In the genomic region with DNA sequence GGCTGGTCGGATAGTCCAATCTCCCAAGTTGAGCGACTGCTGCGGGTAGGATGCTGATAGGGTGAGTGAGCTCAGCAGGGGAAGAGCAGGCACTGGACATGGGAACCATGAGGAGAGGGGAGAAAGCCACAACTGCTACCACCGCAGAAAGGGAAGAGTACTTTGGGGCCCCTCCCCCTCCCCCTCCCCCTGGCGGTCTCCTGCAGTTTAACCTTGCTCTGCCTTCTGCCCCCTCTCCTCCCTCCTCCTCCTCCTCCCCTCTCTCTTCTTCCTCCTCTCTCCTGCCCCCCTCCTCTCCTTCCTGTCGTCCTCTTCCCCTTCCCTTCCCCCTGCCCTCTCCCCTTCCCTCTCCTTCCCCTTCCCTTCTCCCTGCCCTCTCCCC, we compare ENCODE assay signal across 9 mouse cellular contexts.
DNase-seq lines count a peak whose midpoint lies in the region; ATAC-seq lines count a peak whose summit lies in the region.
"Had no signal": no experiment of that assay in that cellular context is flagged by ENCODE, and none has a peak within 500 bp of the region (broad histone marks: within the 10 kb centered on the region; RNA-seq: fewer than 3 reads in every experiment).

No protein-coding gene starts in this region.

- ATAC-seq in lung, embryonic 16.5 days (ENCODE audit: low read depth): no peak
- ATAC-seq in embryonic facial prominence, embryonic 15.5 days (ENCODE audit: insufficient number of reproducible peaks, low FRiP score, low TSS enrichment, low read depth): no peak
- ATAC-seq in neural tube, embryonic 11.5 days (ENCODE audit: insufficient read depth, low FRiP score, low TSS enrichment): no peak

- no peak overlapping the region; the same call in 1 of the 2 replicates for H3K4me2 ChIP-seq in lung, embryonic 16.5 days (ENCODE audit: low read depth, low read length)
- peak overlapping the region; percentile 37 for H3K4me2 ChIP-seq in embryonic facial prominence, embryonic 15.5 days (replicated peaks)
- peak overlapping the region; percentile 23; the same call in 1 of the 2 replicates for H3K4me2 ChIP-seq in neural tube, embryonic 11.5 days (ENCODE audit: low read depth)

- H3K9ac ChIP-seq in lung, embryonic 16.5 days (ENCODE audit: low read length): 0 out of 2 replicates have a peak overlapping the region, but pooled peaks have one; percentile 8
- no peak overlapping the region for H3K9ac ChIP-seq in embryonic facial prominence, embryonic 15.5 days
- H3K9ac ChIP-seq in neural tube, embryonic 11.5 days (ENCODE audit: low read length): no peak overlapping the region

- H3K27me3 ChIP-seq in lung, embryonic 16.5 days (ENCODE audit: control insufficient read depth, insufficient read depth, low read depth, low read length): no peaks in the 10 kb centered on the region
- no peaks in the 10 kb centered on the region for H3K27me3 ChIP-seq in embryonic facial prominence, embryonic 15.5 days
- peaks cover 41% of the 10 kb centered on the region for H3K27me3 ChIP-seq in limb, embryonic 10.5 days (ENCODE audit: low read depth, poor library complexity, severe bottlenecking)
- H3K27me3 ChIP-seq in neural tube, embryonic 11.5 days (ENCODE audit: control insufficient read depth, insufficient read depth, low read length): no peaks in the 10 kb centered on the region

- DNase-seq in lung, postnatal 25 days (ENCODE audit: low spot score): no peak
- DNase-seq in limb, embryonic 10.5 days (ENCODE audit: low spot score): no peak
- DNase-seq in neural tube, embryonic 11.5 days (ENCODE audit: low spot score): no peak
- no peak for DNase-seq in ovary, postnatal 14 days (ENCODE audit: low spot score)
- no peak for DNase-seq in layer of hippocampus, postnatal 10 days (ENCODE audit: low spot score in 2 of 2)
- no peak for DNase-seq in urinary bladder, postnatal 10 days (ENCODE audit: low spot score)
- DNase-seq: kidney, postnatal 25 days had no signal

- H3K36me3 ChIP-seq in lung, embryonic 16.5 days (ENCODE audit: control insufficient read depth, insufficient read depth, low read length): no peaks in the 10 kb centered on the region
- H3K36me3 ChIP-seq in embryonic facial prominence, embryonic 15.5 days: no peaks in the 10 kb centered on the region
- no peaks in the 10 kb centered on the region for H3K36me3 ChIP-seq in limb, embryonic 10.5 days
- H3K36me3 ChIP-seq in neural tube, embryonic 11.5 days (ENCODE audit: control insufficient read depth, insufficient read depth, low read length): no peaks in the 10 kb centered on the region

- no peaks in the 10 kb centered on the region for H3K9me3 ChIP-seq in lung, embryonic 16.5 days (ENCODE audit: control insufficient read depth, low read length)
- H3K9me3 ChIP-seq in embryonic facial prominence, embryonic 15.5 days (replicated peaks): no peaks in the 10 kb centered on the region
- no peaks in the 10 kb centered on the region for H3K9me3 ChIP-seq in limb, embryonic 10.5 days (replicated peaks)
- no peaks in the 10 kb centered on the region for H3K9me3 ChIP-seq in neural tube, embryonic 11.5 days (ENCODE audit: control insufficient read depth, low read length)

- WGBS in lung, embryonic 16.5 days: 8% methylated on average over 5 of the region's 6 CpGs
- WGBS in embryonic facial prominence, embryonic 15.5 days: 13% methylated on average over 5 of the region's 6 CpGs
- WGBS in limb, embryonic 10.5 days: under 1% methylated on average over 6 of the region's 6 CpGs
- 5% methylated on average over 5 of the region's 6 CpGs for WGBS in neural tube, embryonic 11.5 days

- H3K4me1 ChIP-seq in lung, embryonic 16.5 days (replicated peaks; ENCODE audit: control insufficient read depth, insufficient read depth, low read length): peaks cover 50% of the 10 kb centered on the region
- H3K4me1 ChIP-seq in embryonic facial prominence, embryonic 15.5 days: peaks cover 86% of the 10 kb centered on the region
- H3K4me1 ChIP-seq in limb, embryonic 10.5 days: peaks cover 100% of the 10 kb centered on the region
- peaks cover 97% of the 10 kb centered on the region for H3K4me1 ChIP-seq in neural tube, embryonic 11.5 days (ENCODE audit: control insufficient read depth, insufficient read depth, low read length)

- no peak overlapping the region for H3K4me3 ChIP-seq in lung, embryonic 16.5 days (ENCODE audit: low read length)
- no peak overlapping the region; the same call in 1 of the 2 replicates for H3K4me3 ChIP-seq in embryonic facial prominence, embryonic 15.5 days (replicated peaks)
- H3K4me3 ChIP-seq in limb, embryonic 10.5 days: peak overlapping the region; percentile 38
- H3K4me3 ChIP-seq in neural tube, embryonic 11.5 days (ENCODE audit: low read depth, low read length): no peak overlapping the region

- no peak overlapping the region for H3K27ac ChIP-seq in lung, embryonic 16.5 days (ENCODE audit: low read length)
- H3K27ac ChIP-seq in embryonic facial prominence, embryonic 15.5 days (replicated peaks): peak overlapping the region; percentile 22; the same call in 1 of the 2 replicates
- H3K27ac ChIP-seq in limb, embryonic 10.5 days: peak overlapping the region; percentile 77
- peak overlapping the region; percentile 23; the same call in 1 of the 2 replicates for H3K27ac ChIP-seq in neural tube, embryonic 11.5 days (ENCODE audit: low read depth, low read length)
